Mouse (Mus musculus): Measurements from ENCODE around the gene Gse1.

The Gse1 gene

DNA sequence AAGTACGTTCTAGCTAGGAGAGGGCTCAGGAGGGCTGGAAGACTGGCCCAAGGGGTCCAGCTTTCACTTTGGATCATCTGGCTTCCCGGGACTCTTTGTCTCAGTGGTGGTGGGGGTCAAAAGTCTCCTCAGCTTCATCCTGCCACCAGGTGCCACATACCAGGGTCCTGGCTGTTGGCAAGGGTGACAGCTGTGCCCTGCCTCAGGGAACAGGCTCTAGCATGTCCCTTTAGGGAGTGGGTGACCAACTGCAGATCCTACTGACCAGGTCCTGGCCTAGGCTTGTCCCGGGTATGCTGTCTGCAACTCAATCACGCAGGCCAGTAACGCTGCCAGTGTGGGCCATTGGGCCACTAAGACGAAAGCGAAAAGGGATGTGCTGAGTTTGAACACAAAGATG is 15.7 kb upstream of the Gse1 start:
- DNase-seq (ENCODE audit: low spot score), result no peak

DNA sequence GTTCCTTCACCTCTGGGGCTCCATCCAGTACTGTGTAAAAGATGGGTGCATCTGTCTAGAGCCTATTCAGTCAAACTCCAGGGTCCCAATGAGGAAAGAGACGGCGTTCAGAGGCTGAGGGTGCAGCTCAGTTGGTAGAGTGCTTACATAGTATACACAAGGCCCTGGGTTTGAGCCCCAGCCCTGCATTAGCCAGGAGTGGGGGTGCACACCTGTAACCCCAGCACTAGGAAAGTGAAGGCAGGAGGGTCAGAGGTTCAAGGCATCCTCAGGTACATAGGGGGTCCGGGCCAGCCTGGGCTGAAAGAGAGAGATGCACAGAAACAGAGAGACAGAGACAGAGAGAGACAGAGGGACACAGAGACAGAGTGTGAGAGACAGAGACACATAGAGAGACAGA is 15.0 kb upstream of the Gse1 start:
- DNase-seq (ENCODE audit: low spot score), result no peak

DNA sequence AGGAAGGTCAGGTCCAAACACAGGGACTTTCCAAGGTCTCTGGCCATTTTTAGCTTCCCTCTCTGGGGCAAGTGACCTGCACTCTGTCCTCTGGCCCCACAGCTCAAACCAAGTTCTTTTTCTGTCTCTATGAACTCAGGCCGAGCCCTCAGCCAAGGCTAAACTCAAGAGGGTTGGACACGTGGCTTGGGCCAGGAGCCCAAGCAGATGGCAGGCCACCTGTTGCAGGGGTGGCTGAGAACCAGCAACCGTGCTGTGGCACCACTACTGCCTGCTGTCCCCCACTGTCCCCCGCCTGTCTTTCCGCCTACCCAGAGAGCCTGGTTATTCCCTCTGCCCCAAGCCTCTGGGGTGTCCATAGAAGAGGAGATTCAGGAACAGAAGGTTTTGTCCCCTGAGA is 14.3 kb upstream of the Gse1 start:
- DNase-seq (ENCODE audit: low spot score), result peak; percentile 52

DNA sequence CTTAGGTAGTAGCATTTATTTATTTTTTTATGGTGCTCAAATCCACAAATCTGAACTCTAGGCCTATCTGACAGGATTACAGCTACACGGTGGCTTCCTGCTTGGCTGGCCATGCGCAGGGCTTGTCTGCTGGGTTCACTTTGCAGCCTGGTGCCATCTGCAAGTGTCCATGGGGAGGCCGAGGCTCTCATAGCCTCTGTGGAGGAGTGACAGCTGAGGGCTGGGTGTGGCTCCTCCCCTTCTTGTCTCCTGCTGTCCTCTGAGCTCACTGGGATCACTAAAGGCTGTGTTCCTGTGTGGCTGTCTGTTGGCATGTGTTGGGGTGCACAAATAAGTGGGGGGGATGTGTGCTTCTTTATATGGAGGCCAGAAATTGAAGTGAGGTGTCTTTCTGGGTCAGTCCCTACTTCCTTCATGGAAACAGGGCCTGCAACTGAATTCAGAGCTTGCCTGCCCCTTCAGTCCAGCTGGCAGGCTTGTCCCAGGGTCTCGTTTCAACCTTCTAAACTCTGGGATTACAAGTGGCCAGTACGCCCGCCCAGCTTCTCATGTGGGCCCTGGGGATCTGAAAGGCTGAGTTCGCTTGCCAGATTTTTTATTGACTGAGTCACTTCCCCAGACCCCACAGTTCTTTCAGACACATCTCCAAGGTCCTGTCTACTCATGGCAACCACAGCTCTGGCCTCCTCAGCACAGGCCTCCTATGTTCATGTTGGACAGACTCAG is 12.7 kb upstream of the Gse1 start:
- peak; percentile 51 for DNase-seq (ENCODE audit: low spot score)

DNA sequence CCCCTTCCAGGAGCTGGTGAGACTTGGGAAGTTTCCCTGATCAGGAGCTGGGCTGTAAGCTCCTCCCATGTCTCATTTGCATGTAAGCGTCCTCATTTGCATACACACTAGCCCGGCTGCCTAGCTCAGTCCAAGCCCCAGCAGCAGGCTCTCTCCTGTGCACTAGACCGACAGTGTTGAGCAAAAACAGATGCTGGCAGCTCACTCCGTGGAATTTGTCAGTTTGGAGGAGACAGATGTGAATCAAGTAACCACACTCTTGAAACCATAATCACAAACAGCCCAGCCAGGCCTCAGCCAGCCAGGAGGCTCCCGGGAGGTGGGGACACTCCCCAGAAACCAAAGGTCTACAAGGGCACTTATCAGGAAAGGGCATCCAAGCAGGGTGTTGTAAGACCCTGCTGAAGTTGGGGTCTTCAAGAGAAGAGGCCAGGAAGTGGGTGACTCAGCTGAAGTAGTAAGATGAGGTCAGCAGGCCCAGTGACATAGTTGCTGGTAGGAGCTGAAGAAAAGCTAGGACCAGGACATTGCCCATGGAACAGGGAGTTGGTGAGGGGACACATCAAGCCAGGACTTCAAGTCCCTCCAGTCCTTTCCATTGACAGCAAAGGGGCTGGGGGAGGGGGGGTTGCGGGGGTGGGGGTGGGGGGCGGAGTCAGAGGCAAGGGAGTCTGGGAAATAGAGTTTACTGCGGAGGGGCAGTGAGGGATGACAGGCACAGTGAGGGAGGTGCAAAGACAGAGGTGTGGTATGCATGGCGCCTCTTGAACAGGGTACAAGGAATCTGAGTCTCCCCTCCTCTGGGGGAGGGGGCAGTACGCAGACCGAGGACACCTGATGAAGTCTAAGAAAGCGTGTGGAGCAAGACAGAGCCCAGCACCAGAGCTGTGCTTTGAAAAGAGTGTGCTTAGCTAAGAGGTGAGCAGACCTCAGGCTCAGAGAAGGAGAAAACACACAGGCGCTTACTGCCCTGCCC is 11.1 kb upstream of the Gse1 start:
- peak; percentile 85 for DNase-seq (ENCODE audit: low spot score)

- no peak for DNase-seq (ENCODE audit: low spot score)
These were observed 5.7 kb upstream of the Gse1 start for GRCm38 (mm10) chr8:120222548-120222947.

DNA sequence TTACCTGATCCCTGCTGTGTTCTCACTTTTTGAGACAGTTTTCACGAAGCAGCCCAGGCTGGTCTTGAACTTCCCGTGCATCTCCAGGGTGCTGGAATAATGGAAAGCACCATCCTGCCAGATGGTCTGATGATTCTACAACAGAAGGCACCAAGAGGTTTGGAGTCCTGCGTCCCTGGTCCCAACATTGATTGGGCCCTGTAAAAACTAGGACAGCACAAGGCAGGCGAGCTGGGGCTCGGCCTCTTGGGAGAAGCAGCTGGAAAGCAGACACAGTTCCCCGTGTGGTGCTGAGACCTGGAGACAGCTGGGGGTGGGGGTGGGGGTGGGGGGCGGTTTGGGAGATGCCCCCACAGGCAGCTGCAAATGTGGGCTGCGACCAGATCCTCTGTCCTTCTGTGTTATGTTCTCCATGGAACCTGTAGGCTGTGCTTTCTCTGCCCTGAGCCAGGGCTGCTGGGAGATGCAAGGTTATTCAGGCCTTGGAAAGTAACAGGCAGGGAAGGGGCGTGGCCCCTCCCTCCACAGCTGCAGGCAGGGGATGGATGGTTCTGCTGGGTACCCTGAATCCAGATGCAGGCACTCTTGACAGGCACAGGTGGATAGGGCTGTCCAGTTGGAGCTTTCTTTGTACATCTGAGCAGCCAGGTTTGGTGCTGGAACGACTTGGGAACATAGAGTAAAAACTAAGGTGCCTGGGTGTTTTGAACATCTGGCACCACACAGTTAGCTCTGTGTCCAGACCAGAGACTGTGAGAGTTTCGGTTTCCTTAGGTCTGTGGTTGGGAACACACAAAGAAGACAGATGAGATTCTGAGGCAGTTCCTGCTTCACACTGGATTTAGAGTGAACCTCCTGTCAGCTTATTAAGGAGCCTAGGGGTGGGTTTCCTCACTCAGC is 3.5 kb upstream of the Gse1 start:
- no peak for DNase-seq (ENCODE audit: low spot score)

- no peak for DNase-seq (ENCODE audit: low spot score)
These were observed 2.7 kb upstream of the Gse1 start for GRCm38 (mm10) chr8:120225421-120226151.

DNA sequence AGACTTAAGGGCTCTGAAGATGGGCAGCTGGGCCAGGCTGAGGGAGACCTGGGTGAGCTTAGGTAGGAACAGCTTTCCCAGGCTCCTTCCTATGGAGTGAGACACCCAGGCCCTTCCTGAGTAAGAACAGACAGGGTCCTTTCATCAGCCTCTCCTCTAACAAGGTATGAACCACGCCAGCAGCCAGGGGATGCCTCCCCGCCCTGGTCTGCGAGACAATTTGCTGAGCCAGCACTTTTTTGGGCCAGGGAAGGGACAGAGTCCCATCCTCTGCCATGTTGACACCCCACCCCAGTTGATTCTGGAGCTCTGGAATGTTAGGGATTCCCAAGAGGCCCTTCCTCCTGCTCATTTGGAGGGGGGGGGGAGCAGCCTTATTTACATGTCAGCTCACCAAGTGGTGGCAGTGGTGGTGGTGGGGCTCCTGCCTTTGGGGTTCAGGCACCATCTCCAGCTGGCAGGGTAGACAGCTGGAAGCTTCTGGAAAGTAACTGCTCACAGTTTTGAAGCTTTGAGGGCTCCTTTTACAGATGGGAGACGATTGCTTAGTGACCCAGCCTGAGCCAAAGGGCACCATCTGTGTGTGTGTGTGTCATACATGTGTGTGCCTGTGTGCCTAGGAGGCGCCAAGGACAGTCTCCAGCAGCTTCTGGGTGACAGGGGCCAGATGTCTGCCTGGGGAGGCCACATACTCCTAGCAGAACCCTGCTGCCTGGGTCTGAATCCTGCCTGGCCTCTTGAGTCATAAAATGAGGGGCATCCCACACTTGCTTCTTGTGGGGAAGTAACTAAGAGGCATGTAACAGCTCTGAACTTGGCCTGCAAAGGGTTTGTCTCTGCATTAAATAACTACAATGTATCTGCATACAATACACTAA is 1.3 kb upstream of the Gse1 start:
- no peak for DNase-seq (ENCODE audit: low spot score)

DNA sequence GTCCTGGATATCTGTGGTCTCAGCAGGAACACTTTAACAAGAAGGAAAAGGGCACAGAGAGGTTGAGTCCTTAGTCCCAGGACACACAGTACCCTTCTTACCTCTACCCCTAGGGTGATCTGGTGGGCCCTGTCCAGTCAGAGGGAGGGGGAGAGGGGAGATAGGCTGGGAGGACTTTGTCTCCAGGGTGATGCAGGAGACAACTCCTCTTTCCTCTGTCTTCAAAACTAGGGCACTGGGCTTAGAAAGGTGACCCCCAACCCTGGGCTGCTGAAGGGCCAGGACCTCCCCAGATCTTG is 729 bp upstream of the Gse1 start:
- no peak for DNase-seq (ENCODE audit: low spot score)

DNA sequence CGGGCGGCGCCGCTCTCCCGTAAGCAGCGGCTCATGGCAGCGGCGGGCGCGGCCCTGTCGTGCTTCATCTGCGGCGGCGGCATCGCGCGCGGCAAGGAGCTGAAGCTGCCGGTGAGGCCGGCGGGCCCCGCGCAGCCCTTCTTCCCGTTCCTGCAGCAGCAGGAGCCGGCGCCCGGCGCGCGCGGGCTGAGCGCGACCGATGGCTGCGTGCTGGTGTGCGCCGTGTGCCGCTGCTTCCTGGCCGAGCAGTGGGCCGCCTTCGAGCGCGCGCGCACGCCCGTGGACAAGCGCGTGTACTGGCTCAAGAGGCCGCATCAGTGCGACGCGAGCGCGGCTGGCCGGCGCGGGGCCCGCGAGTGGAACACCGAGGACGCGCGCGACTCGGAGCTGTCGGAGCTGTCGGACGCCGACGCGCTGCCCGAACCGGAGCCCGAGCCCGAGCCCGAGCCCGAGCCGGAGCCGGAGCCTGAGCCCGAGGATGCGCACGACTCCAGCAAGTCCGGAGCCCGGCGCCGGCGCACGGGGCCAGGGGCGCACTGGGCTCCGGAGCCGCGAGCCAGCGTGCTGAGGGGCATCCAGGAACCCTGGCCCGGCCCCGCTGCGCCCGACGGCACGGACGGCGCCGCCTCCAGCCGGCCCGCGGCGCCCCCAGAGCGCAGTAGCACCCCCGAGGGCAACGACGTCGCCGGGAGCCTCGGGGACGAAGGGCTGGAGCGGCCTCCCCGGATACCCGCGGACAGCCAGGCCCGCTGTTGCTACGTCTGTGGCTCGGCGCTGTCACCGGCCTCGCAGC is 721 bp downstream of the Gse1 start:
- no peak for DNase-seq (ENCODE audit: low spot score)

- DNase-seq (ENCODE audit: low spot score), result no peak
These were observed 1.3 kb downstream of the Gse1 start for GRCm38 (mm10) chr8:120229574-120229916.

- DNase-seq (ENCODE audit: low spot score), result no peak
These were observed 1.8 kb downstream of the Gse1 start for GRCm38 (mm10) chr8:120230081-120230480.

- no peak for DNase-seq (ENCODE audit: low spot score)
These were observed 2.7 kb downstream of the Gse1 start for GRCm38 (mm10) chr8:120230715-120231614.

- DNase-seq (ENCODE audit: low spot score), result peak; percentile 67
These were observed 3.6 kb downstream of the Gse1 start for GRCm38 (mm10) chr8:120231870-120232269.

DNA sequence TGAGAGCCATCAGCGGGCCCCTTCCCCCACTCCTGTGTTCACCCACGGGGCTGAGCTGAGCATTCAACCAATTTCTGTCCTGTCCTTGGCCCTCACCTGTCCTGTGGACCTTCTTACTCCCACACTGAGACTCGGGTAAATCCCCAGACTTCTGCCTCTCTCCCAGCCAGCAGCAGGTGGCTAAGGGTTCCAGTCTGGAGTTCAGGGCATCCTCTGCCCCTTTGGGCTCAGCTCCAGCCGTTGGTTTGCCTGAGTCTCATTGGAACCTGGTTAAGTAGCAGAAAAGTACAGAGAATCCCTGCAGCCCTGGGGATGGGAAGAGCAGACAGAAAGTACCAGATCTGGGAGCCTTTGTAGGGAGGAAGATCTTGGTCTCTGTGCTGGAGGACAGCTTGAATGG is 4.1 kb downstream of the Gse1 start:
- no peak for DNase-seq (ENCODE audit: low spot score)

GRCm38 (mm10) chr8:120232913-120233312 is 4.7 kb downstream of the Gse1 start:
- no peak for DNase-seq (ENCODE audit: low spot score)

DNA sequence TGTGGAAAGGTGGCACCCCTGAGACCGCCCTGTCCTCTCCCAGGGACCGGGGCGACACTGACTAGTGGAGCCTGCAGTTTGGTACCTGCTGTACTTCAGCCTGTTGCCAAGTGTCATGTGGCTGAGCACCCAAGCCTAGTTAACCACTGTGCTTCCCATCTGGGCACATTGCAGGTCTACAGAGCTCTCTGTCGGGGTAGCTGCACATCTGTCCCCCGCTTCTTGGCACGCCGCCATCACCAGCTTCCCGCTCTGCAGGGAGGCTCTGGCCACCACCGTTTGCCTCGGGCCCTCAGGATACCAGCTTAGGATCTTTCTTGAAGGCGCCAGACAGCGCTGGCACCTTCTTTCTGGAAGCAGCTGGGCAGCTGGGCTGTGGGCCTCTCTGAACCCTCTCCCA is 6.2 kb downstream of the Gse1 start:
- no peak for DNase-seq (ENCODE audit: low spot score)

DNA sequence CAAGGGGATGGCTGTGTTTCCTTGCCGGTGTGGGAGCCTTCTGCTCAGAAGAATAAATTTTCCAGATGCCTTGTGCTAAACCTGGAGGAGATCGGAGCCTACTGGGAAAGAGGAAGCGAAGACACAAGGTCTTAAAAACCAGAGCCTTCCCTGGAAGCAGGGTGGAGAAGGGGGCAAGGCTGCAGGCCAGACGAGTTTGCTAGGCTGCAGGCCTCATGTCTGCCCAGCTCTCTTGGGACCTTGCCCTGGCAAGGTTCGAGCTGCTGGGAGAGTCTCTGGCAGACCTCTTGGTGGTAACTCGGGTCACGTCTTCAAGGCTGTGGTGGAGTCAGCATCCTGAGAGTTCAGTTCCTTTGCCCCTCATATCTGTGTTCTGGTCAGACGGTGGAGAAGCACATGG is 6.6 kb downstream of the Gse1 start:
- DNase-seq (ENCODE audit: low spot score), result peak; percentile 73
